Mouse (Mus musculus): ENCODE data around the gene Mark4. TPM values are rescaled to one million over a fixed set of nuclear protein-coding genes. Genes with fewer than 3 reads are reported as not detected.
A peak's percentile ranks its signal among the peaks of the same experiment; 100 is the strongest.

Mark4 gene
- total RNA-seq, 2 experiments from 2014 or later, result 23.3 to 25.0 TPM

DNA sequence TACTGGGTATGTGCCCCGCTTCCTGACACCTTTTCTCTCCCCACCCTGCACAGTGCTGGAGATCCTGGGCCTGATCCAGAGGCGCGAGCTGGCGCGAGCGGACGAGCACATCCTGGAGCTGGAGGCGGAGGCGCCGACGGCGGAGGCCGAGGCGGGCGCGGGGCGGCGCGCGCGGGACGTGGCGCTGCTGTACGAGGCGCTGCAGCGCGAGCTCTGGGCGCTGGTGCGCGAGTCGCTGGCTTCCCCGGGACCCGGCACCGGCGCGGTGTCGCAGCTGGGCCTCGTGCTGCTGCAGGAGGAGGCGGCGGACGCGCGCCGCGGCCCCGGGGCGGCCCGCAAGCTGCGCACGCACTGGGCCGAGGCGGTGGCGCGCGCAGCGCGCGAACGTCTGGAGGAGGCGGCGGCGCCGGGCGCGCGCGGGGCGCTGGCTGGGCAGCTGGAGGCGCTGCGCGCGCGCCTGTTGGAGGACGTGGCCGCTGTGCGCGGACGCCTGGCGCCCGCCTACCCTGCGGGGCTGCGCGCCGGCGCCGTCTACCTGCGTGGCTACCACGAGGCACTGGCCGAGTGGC lies 15.3 kb upstream of the Mark4 start:
- peak; percentile 84 to 89 for DNase-seq
- intact Hi-C loops (cut with DNase I), result loop anchor here (2.0 kb wide), 1 partner anchor 13 kb away; no protein-coding TSS in a partner anchor

DNA sequence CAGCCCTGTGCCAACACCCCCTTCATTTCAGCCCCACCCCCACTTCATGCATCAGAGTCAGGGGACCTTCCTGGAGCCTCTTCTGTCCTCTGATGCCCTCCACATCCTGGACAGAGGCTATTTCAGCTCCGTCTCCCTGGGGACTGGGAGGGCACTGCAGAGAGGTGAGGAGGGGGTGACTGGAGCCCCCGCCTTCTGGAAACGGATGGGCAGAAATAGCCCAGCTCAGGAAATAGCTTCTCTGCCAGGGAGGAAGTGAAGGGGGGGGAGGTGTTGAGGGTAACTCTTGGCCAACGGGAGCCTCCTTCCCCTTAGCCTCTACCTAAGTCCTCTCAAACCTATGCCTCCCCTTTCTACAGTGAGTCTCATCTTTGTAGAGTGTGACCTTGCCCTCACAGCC lies 13.8 kb upstream of the Mark4 start:
- DNase-seq, result no peak
- intact Hi-C loops (cut with DNase I), result no loop called here

DNA sequence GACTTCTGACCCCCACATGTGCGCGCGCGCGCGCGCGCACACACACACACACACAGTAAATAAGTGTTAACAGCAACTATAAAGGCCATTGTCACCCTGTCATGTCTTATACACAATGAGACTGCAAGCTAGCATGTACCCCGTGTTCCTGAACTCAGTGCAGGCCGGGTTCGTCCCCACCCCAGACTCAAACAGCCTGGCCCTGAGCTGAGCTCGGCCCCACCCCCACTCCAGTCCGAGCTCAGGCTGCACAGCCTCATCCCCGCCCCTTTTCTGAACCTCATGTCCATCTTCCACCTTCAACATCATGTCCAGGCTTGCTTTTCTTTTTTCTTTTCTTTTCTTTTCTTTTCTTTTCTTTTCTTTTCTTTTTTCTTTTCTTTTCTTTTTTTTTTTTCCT lies 11.7 kb upstream of the Mark4 start:
- intact Hi-C loops (cut with DNase I), result loop anchor here (2.0 kb wide), 1 partner anchor 28 kb away; no protein-coding TSS in a partner anchor
- DNase-seq, result no peak

DNA sequence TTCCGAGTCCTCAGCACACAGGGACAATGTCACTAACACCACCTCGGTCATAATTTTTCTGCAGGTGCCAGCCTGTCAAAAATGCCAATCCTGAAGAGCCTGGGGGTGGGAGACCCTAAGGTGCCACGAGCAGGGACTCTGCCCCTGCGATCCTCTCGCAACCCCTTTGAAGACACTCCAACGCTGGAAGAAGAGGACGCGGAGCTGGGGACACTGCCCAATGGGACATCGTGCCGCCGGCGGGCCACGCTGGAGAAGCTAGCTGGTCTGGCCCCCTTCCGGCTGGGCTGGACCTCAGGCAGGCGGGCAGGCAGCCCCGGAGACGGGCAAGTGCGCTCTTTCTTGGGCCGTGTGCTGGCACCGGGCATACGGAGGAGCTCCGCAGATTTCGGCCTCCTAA lies 10.8 kb upstream of the Mark4 start:
- no peak for DNase-seq
- intact Hi-C loops (cut with DNase I), result no loop called here

DNA sequence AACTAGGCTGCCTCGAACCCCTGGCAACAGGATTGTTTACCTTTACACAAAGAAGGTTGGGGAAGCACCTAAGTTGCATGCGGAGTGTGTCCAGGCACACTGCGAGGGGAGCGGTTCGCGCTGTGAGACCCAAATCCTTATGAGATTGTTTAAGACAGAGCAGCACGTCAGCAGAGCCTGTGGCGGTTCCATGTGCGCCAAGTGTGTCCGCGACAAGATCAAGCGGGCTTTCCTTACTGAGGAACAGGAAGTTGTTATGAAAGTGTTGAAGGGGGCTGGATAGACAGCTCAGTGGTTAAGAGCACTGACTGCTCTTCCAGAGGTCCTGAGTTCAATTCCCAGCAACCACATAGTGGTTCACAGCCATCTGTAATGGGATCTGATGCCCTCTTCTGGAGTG lies 9.7 kb upstream of the Mark4 start:
- intact Hi-C loops (cut with DNase I), result no loop called here
- no peak for DNase-seq

DNA sequence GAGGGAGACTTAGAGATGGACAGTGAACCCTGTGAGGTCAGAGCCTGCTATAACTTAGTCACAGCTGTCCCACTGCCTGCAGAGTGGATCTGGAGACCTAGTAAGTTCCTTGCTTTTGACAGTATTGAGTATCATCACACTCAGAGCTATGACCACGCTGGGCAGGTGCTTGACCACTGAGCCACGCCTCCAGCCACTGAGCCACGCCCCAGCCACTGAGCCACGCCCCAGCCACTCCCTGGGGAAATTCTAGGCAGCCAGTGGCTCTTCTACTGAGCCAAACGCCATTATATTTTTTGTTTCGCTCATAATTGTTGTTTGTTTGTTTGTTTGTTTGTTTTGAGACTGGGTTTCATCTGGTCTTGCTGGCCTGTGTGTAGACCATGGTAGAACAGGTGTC lies 9.0 kb upstream of the Mark4 start:
- no peak for DNase-seq
- intact Hi-C loops (cut with DNase I), result no loop called here

DNA sequence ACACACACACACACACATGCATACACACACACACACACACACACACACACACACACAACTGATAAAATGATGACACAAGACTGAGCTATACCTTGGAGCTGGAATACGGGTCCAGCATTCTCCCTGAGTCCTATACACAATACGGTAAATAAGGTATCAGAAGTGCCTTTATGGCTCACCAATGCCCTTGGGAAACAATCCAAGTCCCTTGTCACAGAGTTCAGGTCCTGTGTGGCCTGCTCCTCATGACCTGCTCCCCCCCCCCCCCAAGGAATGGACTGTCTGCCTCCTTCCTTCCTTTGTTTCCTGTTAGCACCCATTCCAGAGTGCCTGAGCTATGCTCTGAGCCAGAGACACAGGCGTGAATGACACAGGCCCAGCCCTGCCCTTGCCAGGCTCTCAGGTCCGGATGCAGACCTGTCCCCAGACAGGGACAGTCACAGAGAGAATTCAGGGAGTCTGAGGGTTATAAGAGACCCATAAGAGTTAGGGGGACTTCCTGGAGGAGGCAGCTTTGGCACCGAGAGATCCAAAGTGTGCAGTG lies 8.1 kb upstream of the Mark4 start:
- DNase-seq, result no peak
- intact Hi-C loops (cut with DNase I), result no loop called here

DNA sequence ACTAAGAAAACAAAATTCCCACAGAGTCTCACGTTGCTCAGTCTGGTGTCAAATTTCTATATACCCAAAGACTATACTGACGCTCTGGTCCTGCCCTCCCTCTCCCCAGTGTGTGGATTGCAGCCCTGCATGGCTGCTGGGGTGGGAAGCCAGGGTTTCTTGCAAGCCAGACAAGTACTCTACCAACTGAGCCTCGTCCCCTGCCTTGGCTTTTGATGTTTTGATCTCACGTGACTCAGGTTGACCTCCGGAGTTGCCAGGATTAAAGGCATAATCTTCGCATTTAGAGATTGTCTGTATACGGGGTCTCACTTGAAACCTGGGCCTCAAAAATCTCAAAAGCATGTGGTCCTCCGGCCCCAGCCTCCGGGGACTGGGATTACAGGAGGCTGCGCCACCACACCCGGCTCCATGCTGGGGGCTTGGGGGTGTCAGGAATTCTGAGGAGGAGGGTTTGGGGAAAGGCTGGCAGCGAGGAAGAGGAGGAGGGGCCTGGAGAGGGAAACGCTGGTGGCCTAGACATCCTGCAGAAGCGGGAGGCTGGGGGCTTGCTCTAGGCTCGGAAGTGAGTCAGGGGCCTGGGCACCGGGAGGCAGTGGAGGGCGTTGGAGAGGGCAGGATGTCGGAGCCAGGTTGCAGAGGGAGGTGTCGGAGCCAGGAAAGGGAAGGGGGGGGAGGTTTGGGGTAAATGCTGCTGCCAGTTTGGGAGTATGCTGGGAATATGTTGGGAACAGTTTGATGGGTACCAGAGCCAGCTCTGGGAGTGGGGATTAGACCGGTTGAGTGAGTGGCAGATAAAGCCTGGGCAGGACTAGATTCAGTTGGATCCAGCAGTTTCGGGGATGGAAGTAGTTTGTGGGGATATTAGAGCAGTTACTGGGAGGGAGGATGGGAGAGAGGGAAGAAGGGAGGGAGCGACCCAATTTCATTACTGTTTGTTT lies 6.0 kb upstream of the Mark4 start:
- intact Hi-C loops (cut with DNase I), result loop anchor here (5.0 kb wide), 2 partner anchors 38 to 108 kb away; no protein-coding TSS in a partner anchor
- DNase-seq, result no peak

DNA sequence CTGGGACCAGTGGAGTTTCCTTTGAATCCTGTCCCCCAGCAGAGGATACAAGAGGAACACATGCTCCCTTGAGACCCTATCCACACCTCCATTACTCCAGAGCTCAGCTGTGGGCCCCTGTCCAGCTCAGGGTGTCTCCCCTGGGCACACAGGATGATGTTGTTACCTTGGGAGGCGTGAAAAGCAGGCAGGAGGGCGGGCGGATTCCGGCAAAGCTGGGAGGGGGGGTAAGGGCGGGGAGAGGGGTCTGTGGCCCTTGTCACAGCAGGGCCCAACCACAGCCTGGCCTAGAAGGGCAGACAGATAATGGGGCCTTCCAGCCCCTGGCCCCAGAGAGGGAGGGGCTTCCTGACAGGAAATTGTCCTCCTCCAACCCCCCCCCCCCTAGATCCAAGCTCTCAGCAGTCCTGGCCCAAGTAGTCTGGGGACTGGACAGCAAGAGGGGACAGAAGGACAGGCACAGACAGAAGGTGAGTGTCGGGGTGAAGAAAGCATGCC lies 4.3 kb upstream of the Mark4 start, which contains the start of gene Exoc3l2:
Gene Exoc3l2 (plus strand): TSS at position 448 of the 498 bp plus-strand sequence.
- no peak for DNase-seq

DNA sequence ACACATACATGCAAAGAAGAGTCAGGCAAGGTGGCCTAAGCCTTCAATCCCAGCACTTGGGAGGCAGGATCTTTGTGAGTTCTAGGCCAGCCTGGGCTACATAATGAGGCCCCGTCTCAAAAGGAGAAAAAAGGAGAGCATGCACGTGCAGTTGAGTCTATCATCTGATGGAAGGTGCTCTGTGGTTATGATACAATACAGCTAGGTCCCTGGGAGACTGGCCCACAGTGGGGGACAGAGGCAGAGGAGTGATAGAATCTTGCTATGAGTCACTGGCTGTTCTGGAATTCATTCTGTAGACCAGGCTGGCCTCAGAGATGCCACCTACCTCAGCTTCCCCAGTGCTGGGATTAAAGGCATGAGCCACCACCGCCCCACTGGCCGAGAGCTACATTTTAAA lies 3.8 kb upstream of the Mark4 start:
- intact Hi-C loops (cut with DNase I), result loop anchor here (5.0 kb wide), 2 partner anchors 40 to 110 kb away; no protein-coding TSS in a partner anchor
- no peak for DNase-seq

More for the DNA sequence above, 4.3 kb upstream of the Mark4 start, which contains the start of gene Exoc3l2:
- intact Hi-C loops (cut with DNase I), result loop anchor here (5.0 kb wide), 2 partner anchors 39 to 109 kb away; no protein-coding TSS in a partner anchor

DNA sequence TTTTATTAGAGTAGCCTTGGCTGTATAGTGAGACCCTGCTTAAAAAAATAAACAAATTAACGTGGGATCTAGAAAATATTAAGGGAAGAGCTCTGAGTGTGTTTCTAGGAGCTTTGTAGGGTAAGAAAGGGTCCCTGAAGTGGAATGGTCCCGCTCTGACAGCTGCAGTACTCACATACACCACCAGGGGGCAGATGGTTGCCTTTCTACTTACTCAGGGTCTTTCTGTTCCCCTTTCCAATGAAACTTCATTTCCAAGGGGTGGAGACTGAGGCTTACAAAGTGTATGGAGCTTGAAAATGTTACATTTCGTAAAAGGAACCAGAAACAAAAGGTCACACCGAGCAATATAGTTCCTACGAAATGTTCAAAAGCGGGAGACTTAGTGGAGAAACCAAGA lies 2.9 kb upstream of the Mark4 start:
- DNase-seq, result peak; percentile 81 to 86
- intact Hi-C loops (cut with DNase I), result loop anchor here (2.0 to 5.0 kb wide), 3 partner anchors 13 to 111 kb away; no protein-coding TSS in a partner anchor

DNA sequence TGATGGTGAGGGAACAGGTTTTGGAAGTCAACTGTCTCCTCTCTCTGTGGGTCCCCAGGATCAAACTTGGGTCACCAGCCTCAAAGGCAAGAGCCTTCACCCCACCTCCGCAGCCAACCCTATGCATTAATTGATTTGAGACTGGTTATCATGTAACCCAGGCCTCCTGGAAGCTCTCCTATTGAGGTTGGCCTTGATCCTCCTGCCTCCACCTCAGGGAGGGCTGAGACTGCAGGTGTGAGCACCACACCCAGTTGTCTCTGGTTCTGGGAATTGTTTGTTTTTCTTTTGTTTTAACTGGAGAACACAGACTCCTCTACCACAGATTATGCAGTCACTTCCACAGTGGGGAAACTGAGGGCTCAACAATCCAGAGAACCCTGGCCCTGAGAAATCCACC lies 1.9 kb upstream of the Mark4 start:
- intact Hi-C loops (cut with DNase I), result loop anchor here (2.0 to 5.0 kb wide), 3 partner anchors 14 to 112 kb away; no protein-coding TSS in a partner anchor
- DNase-seq, result no peak

DNA sequence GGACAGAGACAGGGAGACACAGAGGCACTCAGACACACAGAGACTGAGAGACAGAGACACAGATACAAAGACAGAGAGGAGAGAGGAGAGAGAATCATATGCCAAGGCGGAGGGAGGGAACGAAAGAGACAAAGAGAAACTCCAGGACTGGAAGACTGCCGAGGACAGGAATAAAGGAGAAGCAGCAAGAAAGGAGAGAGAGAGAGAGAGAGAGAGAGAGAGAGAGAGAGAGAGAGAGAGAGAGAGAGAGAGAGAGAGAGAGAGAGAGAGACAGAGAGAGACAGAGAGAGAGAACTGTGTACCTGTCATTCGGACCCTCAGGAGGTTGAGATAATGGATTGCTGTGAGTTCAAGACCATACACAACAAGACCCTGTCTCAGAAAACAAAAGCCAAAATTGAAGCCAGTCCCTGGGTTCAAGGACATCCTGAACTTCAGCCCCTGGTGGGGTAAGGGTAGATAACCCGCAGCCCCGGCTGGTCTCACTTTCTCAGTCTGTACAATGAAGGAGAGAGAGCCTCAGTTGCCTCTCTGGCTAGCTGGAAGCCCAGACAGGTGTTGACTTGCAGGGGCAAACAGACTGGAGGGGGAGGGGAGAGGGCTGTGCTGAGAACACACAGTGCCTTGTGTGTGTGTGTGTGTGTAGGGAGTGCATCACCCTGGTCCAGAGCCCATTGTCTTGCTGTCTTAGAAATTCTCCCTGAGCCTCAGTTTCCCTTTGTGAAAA lies 686 bp upstream of the Mark4 start:
- DNase-seq, result no peak
- intact Hi-C loops (cut with DNase I), result no loop called here

DNA sequence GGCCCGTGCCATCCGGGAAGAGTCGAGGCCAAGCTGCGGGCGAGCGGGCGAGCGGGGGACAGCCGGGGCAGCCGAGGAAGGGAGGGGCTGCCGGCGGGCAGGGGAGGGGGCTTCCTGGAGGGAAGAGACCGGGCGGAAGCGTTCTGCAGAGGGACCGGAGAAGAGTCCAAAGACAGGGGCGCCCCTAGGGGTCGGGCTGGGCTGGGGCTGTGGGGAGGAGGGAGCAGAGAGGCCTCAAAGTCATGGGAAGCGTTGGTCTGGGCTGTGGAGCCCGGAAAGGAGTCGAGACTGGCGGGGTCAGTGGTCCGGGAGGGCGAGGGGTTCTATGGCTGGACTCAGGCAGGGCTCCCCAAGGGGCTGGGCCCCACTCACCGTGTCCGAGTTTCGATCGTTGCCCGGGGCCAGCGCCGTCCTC lies 542 bp downstream of the Mark4 start:
- DNase-seq, result peak; percentile 65 to 70
- intact Hi-C loops (cut with DNase I), result no loop called here

DNA sequence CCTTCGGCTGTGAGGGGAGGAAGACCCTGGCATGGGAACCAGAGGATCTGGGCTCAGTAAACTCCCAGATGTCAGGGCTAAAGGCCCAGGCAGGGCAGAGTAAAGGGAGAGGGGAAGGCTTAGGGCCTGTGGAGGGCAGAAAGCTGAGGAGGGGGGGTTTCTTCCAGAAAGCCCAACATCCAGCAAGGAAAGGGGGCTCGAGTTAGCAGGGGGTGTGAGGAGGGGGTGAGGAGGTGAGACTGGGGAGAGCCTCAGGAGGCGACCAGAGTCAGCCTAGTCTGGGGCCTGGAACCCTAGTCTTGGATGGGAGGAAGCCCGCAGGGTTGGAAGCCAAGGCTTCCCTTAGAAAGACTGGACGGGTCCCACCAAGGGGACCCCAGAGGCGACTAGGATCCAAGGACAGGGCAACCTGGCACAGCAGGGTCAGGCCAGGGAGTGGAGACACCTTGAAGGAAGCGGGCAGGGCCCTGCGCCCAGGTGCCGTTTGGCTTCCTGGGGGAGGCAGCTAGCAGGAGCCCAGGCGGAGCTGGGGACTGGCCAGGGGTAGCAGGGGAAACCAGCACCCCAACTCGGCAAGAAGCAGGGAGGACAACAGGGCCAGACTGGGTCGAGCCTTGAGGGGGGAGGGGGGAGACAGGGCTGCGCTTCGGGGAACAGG lies 1.1 kb downstream of the Mark4 start:
- intact Hi-C loops (cut with DNase I), result no loop called here
- no peak for DNase-seq

DNA sequence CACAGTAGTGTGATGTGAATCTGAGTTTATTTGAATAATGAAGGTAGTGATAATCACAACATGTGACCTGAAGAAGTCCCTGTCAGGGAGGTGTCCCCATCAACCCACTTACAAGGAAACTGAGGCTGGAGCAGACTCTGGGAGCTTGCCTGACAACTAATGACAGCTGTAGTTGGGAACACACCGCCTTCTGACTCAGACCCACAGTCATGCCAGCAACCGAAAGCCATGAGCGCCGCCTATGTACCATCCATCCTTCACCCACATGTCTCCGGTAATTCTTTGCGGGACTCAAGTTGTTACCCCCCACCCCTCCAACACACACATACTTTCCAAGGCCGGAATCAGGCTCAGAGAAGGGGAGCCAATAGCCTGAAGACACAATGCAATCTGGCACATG lies 2.0 kb downstream of the Mark4 start:
- intact Hi-C loops (cut with DNase I), result no loop called here
- no peak for DNase-seq

DNA sequence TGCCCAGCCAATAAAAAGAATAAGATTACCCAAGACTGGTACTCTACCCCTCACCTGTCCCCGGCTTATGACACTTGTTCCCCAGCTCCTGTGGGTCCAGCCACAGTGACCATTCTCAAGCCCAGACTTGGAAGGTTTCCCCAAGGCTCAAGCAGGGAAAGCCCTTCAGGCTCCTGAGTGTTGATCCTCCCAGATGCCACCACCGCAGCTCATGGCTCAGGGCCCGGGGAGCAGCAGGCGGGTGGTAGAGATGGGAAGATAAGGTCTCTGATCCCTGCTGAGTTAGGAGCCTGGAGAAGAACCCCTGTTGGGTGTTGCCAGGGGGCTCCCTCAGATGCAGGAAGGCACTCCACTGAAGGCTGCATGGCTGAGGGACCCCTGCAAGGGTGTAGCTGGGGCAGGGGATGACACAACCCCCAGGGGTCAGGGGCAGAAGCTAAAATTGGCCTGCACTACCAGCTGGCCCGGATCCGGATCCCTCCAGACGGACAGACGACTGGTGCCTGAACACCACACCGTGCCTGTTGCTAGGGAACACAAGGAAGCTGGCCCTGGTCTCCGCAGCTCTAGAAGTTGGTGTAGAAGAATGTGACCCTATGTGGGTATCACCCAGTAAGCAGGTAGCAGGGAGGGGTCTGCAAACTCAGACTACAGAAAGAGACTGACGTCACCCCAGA lies 2.7 kb downstream of the Mark4 start:
- intact Hi-C loops (cut with DNase I), result no loop called here
- DNase-seq, result no peak

DNA sequence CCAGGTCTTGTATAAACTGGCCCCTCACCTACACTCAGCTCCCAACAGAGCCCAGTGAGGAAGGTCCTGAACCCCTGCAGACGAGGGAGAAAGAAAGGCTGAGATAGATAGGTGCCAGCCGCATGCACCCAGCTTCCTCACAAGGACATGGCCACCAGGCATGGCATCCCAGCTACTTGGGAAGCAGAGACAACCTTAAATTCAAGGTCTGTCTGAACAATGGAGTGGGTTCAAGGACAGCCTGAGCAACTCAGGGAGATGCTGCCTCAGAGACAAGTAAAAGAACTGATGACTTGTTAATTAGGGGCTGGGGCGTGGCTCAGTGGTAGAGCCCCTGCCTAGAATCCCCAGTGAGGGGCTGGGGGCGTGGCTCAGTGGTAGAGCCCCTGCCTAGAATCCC lies 3.4 kb downstream of the Mark4 start:
- DNase-seq, result no peak
- intact Hi-C loops (cut with DNase I), result no loop called here

DNA sequence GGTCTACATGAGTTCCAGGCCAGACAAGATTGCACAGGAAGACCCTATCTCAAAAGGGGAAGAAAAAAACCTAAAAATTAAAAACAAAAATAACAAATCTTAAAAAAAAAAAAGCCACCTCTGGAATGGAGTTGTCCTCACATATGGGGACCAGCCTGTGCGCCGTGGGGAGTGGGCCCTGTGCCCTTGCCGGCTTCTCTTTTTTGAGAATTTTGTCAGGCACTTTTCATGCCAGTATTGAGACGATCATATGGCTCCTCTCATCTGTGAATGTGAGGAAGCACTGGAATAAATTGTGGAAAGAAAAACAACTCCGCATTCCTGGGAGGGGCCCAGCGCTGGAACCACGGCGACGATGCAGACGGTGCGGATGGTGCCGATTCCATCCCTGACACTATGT lies 9.5 kb downstream of the Mark4 start:
- DNase-seq, result no peak
- intact Hi-C loops (cut with DNase I), result no loop called here
